Mouse (Mus musculus): ENCODE results near the gene Kif22.

Kif22 gene

GRCm38 (mm10) chr7:127030172-127030571 is 12.1 kb downstream of the Kif22 start:
- peak; percentile 54 for DNase-seq (ENCODE audit: low read depth)

- no peak for DNase-seq (ENCODE audit: low read depth)
Measured at GRCm38 (mm10) chr7:127027885-127028284, 14.4 kb downstream of the Kif22 start.

GRCm38 (mm10) chr7:127026984-127027726 is 15.1 kb downstream of the Kif22 start, which contains the start of gene Maz:
Gene Maz (minus strand): TSS chr7:127027037.
- DNase-seq (ENCODE audit: low read depth) = peak; percentile 100

- no peak for DNase-seq (ENCODE audit: low read depth)
Measured at GRCm38 (mm10) chr7:127026616-127026983, 15.7 kb downstream of the Kif22 start.

GRCm38 (mm10) chr7:127026161-127026600 is 16.1 kb downstream of the Kif22 start:
- DNase-seq (ENCODE audit: low read depth) = peak; percentile 82

- DNase-seq (ENCODE audit: low read depth) = no peak
Measured at GRCm38 (mm10) chr7:127025556-127026160, 16.6 kb downstream of the Kif22 start.

GRCm38 (mm10) chr7:127024755-127025555 is 17.3 kb downstream of the Kif22 start:
- peak; percentile 92 for DNase-seq (ENCODE audit: low read depth)

- DNase-seq (ENCODE audit: low read depth) = peak; percentile 57
Measured at GRCm38 (mm10) chr7:127023896-127024690, 18.2 kb downstream of the Kif22 start.

- DNase-seq (ENCODE audit: low read depth) = no peak
Measured at GRCm38 (mm10) chr7:127023272-127023691, 19.0 kb downstream of the Kif22 start.

- DNase-seq (ENCODE audit: low read depth) = no peak
Measured at GRCm38 (mm10) chr7:127022528-127023271, 19.6 kb downstream of the Kif22 start.

- DNase-seq (ENCODE audit: low read depth) = peak; percentile 25
Measured at GRCm38 (mm10) chr7:127021563-127022527, 20.4 kb downstream of the Kif22 start.

GRCm38 (mm10) chr7:127020901-127021562 is 21.2 kb downstream of the Kif22 start, which contains the start of the genes Gm42742 and Prrt2:
Gene Gm42742 (minus strand): TSS chr7:127021097.
Gene Prrt2 (minus strand): TSS chr7:127021211.
- no peak for DNase-seq (ENCODE audit: low read depth)

- no peak for DNase-seq (ENCODE audit: low read depth)
Measured at GRCm38 (mm10) chr7:127020491-127020890, 21.8 kb downstream of the Kif22 start.

- DNase-seq (ENCODE audit: low read depth) = no peak
Measured at GRCm38 (mm10) chr7:127020031-127020430, 22.2 kb downstream of the Kif22 start.

GRCm38 (mm10) chr7:127019306-127019960 is 22.8 kb downstream of the Kif22 start:
- DNase-seq (ENCODE audit: low read depth) = no peak

- no peak for DNase-seq (ENCODE audit: low read depth)
Measured at GRCm38 (mm10) chr7:127018416-127019305, 23.6 kb downstream of the Kif22 start.

GRCm38 (mm10) chr7:127017950-127018345 is 24.3 kb downstream of the Kif22 start:
- no peak for DNase-seq (ENCODE audit: low read depth)

All from 416B (cell line).